Mouse (Mus musculus): ENCODE measurements around the gene Tmbim7.

GRCm38 (mm10) chr5:3635286-3635685 lies 15.7 kb upstream of the Tmbim7 start:
- TF ChIP-seq POLR2A (IDR thresholded peaks at IDR 0.05; ENCODE audit: insufficient read depth, low read depth, low read length) (no peak), CTCF (IDR thresholded peaks at IDR 0.05) (no peak)
